Mouse (Mus musculus) erythroblast, embryonic 14.5 days (primary cell): ENCODE results near the gene Sox10.

Experiments used
- GATA1 ChIP-seq: IDR thresholded peaks from 2 replicates; pipeline ENCODE4 v1.6.1; 2012; ENCODE audit warnings: low read length, inconsistent platforms, mixed read lengths
- TAL1 ChIP-seq: IDR thresholded peaks from 3 replicates; pipeline ENCODE4 v1.6.1; 2012; ENCODE audit warnings: low read length, inconsistent platforms, mixed read lengths

- no peak for TF ChIP-seq GATA1
- TF ChIP-seq TAL1, result no peak
These were observed 41.3 kb downstream of the Sox10 start for GRCm38 (mm10) chr15:79123751-79124150.
